Mouse (Mus musculus) neural tube, embryonic 11.5 days (tissue): Measurements from ENCODE around the gene Dok1. TPM values are rescaled to one million over a fixed set of nuclear protein-coding genes. Genes with fewer than 3 reads are reported as not detected.

ENCODE experiments used
- ATAC-seq: fragments of 200-750 bp; cut with Nextera tagmentation; 2 replicates; pipeline ENCODE4 v1.8.0; 2017; ENCODE audit warnings: moderate number of reproducible peaks, mild to moderate bottlenecking, moderate TSS enrichment, moderate library complexity; ENCODE audit not compliant: insufficient read depth, low FRiP score, low TSS enrichment
- DNase-seq: peaks from one replicate; pipeline ENCODE4 v3.0.0-alpha.2; 2015; ENCODE audit warnings: low spot score
- H3K27ac ChIP-seq: fragments of 300-500 bp; sonication (generic); 2 replicates; pipeline ENCODE4 v1.5.1; 2014; ENCODE audit warnings: low read depth, mild to moderate bottlenecking, low read length
- H3K27me3 ChIP-seq: fragments of 300-500 bp; sonication (generic); 2 replicates; pipeline ENCODE4 v1.6.1; 2014; ENCODE audit warnings: mild to moderate bottlenecking, low read length, mixed read lengths; ENCODE audit not compliant: control insufficient read depth, insufficient read depth
- H3K36me3 ChIP-seq: fragments of 300-500 bp; sonication (generic); 2 replicates; pipeline ENCODE4 v1.6.1; 2014; ENCODE audit warnings: mild to moderate bottlenecking, low read length, moderate library complexity, mixed read lengths; ENCODE audit not compliant: control insufficient read depth, insufficient read depth
- H3K4me1 ChIP-seq: fragments of 300-500 bp; sonication (generic); 2 replicates; pipeline ENCODE4 v1.6.1; 2014; ENCODE audit warnings: low read length, mixed read lengths; ENCODE audit not compliant: control insufficient read depth, insufficient read depth
- H3K4me2 ChIP-seq: fragments of 300-500 bp; sonication (generic); 2 replicates; pipeline ENCODE4 v1.6.1; 2014; ENCODE audit warnings: low read depth, mild to moderate bottlenecking, moderate library complexity
- H3K4me3 ChIP-seq: fragments of 300-500 bp; sonication (generic); 2 replicates; pipeline ENCODE4 v1.5.1; 2014; ENCODE audit warnings: low read depth, low read length
- H3K9ac ChIP-seq: fragments of 300-500 bp; sonication (generic); 2 replicates; pipeline ENCODE4 v1.6.1; 2014; ENCODE audit warnings: mild to moderate bottlenecking, low read length
- H3K9me3 ChIP-seq: fragments of 300-500 bp; sonication (generic); 2 replicates; pipeline ENCODE4 v1.6.1; 2016; ENCODE audit warnings: low read length; ENCODE audit not compliant: control insufficient read depth
- WGBS: fragments of 180-500 bp; shearing (Covaris S2); extraction: QIAGEN DNeasy Blood & Tissue Kit; methylation state at CpG from one replicate; pipeline ENCODE4 v1.1.7; 2014; 5-methylcytosine and 5-hydroxymethylcytosine counted together
- polyA plus RNA-seq: library from polyadenylated mRNA; unstranded; fragments of >200 nt; fragmentation: Nextera tagmentation; extraction: Ambion mirVana; gene quantifications from 2 replicates; pipeline ENCODE4 v1.2.1, GENCODE M21; 2014

The Dok1 gene
- polyA plus RNA-seq, 1 experiment from 2014 or later, result 5.6 TPM

DNA sequence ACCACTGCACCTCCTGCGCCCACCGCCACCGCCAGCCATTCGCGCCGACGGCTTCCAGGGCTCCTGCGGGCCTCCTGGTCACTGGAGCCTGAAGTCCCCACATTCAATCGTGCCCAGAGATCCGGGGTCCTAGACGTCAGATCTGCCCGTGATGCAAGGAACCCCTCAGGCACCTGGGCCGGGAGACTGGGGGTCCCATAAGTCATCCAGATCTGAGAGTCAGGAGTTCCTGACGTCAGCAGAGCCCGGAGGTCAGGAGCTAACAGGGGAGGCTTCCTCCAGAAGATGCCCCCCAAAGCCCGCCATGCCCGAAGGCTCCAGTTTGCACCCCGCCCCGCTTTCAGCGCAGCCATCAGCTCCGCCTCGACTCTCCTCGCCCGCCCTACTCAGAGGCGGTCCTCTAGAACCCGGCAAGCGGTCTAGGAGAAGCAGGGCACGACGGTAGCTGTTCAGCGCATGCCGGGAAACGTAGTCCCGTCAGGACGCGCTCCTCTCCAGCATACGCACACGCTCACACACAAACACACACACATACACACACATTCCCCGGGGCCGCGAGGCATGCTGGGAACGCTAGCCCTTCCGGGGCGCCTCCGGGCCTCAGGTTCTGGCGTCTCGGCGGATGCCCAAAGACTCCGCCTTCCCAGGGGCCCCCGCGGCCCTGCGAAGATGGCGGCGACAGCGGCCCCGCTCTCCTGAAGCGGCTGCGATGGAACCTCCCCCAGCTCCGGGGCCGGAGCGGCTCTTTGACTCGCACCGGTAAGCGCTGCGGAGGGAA is 21.0 kb upstream of the Dok1 start, which contains the start of gene Aup1:
Gene Aup1, plus strand, starts transcription at position 448 of the 778 bp plus-strand sequence.
- peaks cover 3% of the 10 kb centered on the region for H3K36me3 ChIP-seq
- no peaks in the 10 kb centered on the region for H3K9me3 ChIP-seq
- peak within 1 kb of the TSS; percentile 87 for H3K4me2 ChIP-seq
- ATAC-seq, result peak; percentile 96
- peak within 1 kb of the TSS; percentile 96 for H3K4me3 ChIP-seq
- no peaks in the 10 kb centered on the region for H3K27me3 ChIP-seq
- peaks cover 15% of the 10 kb centered on the region for H3K4me1 ChIP-seq
- H3K27ac ChIP-seq, result peak within 1 kb of the TSS; percentile 65
- peak; percentile 98 for DNase-seq
- WGBS, result under 1% methylated on average over 64 of the region's 64 CpGs
- peak within 1 kb of the TSS; percentile 92 for H3K9ac ChIP-seq

DNA sequence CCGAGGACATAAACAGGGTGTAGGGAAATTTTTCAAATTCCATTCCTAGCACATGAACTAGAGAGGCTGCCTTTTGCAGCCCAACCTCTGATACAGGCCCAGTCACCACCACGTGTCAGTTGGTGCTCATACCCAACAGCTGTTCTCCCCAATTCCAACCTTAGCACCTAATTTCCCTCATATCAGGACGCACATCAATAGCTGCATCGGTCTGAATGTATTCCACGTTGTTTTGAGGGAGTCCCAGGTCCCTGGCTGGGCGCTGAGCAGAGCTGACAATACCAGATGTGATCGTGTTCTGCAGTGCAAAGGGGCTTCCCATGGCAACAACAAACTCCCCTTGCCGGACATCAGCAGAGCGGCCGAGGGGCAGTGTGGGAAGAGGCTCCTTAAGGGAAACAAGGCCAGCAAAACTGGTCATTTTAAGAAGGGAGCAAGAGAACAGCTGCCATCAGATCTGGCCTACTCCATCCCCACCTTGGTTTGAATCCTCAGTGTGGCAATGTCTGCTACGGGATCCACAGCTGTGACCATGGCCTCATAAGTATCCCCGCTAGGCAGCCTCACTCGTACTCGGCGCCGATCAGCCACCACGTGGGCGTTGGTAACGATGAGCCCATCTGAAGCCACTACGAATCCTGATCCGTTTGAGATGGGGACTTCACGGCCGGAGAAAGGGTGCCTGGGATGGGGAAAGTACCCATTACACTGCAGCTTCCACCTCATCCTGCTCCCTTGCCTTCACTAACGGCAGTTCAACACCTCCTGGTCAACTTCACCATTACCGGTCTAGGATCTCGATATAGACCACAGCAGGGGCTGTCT is 20.1 kb upstream of the Dok1 start:
- whole genome bisulfite sequencing, result 3% methylated on average over 26 of the region's 26 CpGs
- peaks cover 3% of the 10 kb centered on the region for H3K36me3 ChIP-seq
- peak; percentile 4; the same call in 1 of the 2 replicates for ATAC-seq

DNA sequence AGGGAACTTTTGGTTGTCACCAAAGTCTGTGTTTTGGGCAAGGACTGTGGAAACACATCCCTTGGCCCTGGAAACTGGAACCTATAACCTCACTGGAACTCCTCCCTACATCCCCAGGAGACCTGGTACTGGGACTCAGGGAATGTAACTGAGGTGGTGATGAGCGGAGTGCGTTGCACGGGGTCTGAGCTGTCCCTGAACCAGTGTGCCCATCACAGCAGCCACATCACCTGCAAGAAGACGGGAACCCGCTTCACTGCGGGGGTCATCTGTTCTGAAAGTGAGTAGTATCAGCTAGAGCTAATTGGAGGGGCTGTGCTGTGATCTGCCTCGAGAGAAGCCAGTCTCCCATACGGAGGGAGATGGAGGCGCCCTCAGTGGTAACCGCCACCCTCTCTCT is 16.1 kb upstream of the Dok1 start:
- no peak for ATAC-seq
- H3K4me2 ChIP-seq, result no peak overlapping the region

More for the DNA sequence above, 20.1 kb upstream of the Dok1 start:
- H3K27me3 ChIP-seq, result no peaks in the 10 kb centered on the region
- H3K9ac ChIP-seq, result peak overlapping the region; percentile 92
- peak overlapping the region; percentile 87 for H3K4me2 ChIP-seq
- DNase-seq, result peak; percentile 60
- H3K9me3 ChIP-seq, result no peaks in the 10 kb centered on the region
- H3K4me1 ChIP-seq, result peaks cover 15% of the 10 kb centered on the region
- H3K27ac ChIP-seq, result 0 out of 2 replicates have a peak overlapping the region, but pooled peaks have one; percentile 17
- H3K4me3 ChIP-seq, result peak overlapping the region; percentile 96

DNA sequence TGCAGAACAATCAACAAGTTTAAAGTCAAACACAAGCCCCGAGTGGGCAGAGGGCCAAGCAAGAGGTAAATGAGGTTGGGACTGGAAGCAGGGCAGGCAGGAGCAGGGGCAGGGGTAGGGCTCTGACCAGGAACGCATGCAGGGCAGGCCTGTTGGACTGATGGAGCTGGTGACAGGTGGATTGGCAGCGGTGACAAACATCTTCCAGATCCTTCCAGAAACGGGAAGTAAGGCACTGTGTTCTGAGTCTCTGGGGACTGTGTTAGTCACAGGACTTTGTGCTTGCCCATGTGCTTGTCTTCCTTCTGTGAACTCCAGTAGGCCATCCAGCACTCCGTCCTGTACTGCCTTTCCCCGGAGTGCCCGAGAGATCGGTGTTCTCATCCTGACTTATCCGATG is 11.5 kb upstream of the Dok1 start:
- ATAC-seq, result no peak
- no peak overlapping the region for H3K4me3 ChIP-seq

More for the DNA sequence above, 16.1 kb upstream of the Dok1 start:
- Histone ChIP-seq H3K4me1 (peaks cover 9% of the 10 kb centered on the region), H3K27ac (no peak overlapping the region), H3K36me3 (peaks cover 3% of the 10 kb centered on the region; the same call in 1 of the 2 replicates), H3K4me3 (no peak overlapping the region), H3K9me3 (no peaks in the 10 kb centered on the region), H3K9ac (no peak overlapping the region), H3K27me3 (no peaks in the 10 kb centered on the region)
- DNase-seq, result no peak
- WGBS, result 70% methylated on average over 10 of the region's 10 CpGs

DNA sequence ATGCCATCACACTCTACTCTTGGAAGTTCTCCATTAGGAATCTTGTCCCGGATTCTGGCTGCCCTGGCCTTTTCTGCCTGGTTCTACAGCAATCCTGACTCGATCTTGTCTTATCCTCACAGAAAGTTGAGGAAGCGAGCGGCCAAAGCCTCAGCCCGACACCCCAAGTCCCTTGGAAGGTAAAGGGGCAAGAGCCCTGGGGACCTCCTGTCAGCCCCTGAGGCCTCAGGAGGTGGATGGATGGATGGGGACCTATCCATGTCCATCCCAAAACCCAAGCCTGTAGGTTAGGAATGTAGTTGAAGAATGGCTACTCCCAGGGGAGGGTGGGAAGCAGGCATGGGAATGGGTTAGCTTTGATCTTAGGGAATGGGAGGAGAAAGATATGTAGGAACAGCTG is 10.7 kb upstream of the Dok1 start:
- ATAC-seq (no peak), DNase-seq (no peak)
- H3K27me3 ChIP-seq, result no peaks in the 10 kb centered on the region
- H3K4me2 ChIP-seq, result no peak overlapping the region
- no peak overlapping the region for H3K9ac ChIP-seq
- H3K4me3 ChIP-seq, result no peak overlapping the region
- no peaks in the 10 kb centered on the region for H3K9me3 ChIP-seq
- no peaks in the 10 kb centered on the region for H3K4me1 ChIP-seq
- WGBS, result 85% methylated on average over 5 of the region's 5 CpGs
- no peak overlapping the region for H3K27ac ChIP-seq
- no peaks in the 10 kb centered on the region for H3K36me3 ChIP-seq

More for the DNA sequence above, 11.5 kb upstream of the Dok1 start:
- Histone ChIP-seq H3K4me1 (no peaks in the 10 kb centered on the region), H3K9ac (no peak overlapping the region), H3K36me3 (no peaks in the 10 kb centered on the region), H3K27me3 (no peaks in the 10 kb centered on the region), H3K27ac (no peak overlapping the region), H3K9me3 (no peaks in the 10 kb centered on the region), H3K4me2 (no peak overlapping the region)
- 73% methylated on average over 9 of the region's 9 CpGs for WGBS
- DNase-seq, result no peak

DNA sequence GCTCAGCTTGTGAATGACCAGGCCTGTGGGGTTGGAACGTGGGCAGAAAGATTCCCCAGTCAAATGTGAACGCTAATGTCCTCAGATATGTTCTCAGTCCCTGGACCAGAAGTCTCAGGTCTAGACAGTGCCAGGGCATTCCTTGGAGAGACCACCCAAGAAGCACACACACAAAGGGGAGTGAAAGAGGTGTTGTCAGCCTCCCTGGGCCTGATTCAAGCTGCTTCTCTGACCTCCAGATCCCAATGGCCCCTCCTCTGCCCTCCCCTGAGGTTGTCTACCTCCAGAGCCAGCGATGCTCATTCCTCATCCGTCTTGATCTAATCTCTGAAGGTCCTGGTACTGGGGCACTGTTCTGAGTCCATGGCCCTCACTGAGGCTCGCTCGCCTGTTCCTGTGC is 10.3 kb upstream of the Dok1 start:
- H3K4me3 ChIP-seq, result no peak overlapping the region
- 76% methylated on average over 6 of the region's 6 CpGs for WGBS
- no peaks in the 10 kb centered on the region for H3K36me3 ChIP-seq
- no peak overlapping the region for H3K27ac ChIP-seq
- no peaks in the 10 kb centered on the region for H3K27me3 ChIP-seq
- ATAC-seq (no peak), DNase-seq (no peak)
- no peak overlapping the region for H3K9ac ChIP-seq
- H3K4me2 ChIP-seq, result no peak overlapping the region
- no peaks in the 10 kb centered on the region for H3K9me3 ChIP-seq
- no peaks in the 10 kb centered on the region for H3K4me1 ChIP-seq

DNA sequence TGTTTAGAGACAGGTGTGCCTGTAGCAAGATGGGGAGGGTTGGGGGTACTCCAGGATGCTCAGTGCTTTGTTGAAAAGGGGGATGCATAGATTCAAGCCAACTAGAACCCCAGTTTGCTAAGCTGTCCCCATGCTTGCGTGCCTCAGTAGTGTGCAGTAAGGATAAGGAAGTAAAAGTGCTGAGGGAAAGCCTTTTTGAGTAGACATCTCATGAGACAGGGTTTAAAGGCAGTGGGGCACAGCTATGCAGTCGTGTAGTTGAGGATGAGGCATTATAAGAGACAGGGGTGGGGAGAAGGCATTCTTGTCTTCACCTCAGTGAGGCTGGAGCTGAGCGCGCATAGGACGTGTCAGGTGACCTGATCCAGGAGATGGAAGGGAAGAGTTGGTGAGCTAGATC is 7.3 kb upstream of the Dok1 start:
- Histone ChIP-seq H3K36me3 (no peaks in the 10 kb centered on the region), H3K27me3 (no peaks in the 10 kb centered on the region), H3K9me3 (no peaks in the 10 kb centered on the region), H3K4me3 (no peak overlapping the region), H3K27ac (no peak overlapping the region), H3K4me2 (no peak overlapping the region), H3K9ac (no peak overlapping the region), H3K4me1 (no peaks in the 10 kb centered on the region)
- ATAC-seq (no peak), DNase-seq (no peak)
- 75% methylated on average over 5 of the region's 5 CpGs for WGBS

DNA sequence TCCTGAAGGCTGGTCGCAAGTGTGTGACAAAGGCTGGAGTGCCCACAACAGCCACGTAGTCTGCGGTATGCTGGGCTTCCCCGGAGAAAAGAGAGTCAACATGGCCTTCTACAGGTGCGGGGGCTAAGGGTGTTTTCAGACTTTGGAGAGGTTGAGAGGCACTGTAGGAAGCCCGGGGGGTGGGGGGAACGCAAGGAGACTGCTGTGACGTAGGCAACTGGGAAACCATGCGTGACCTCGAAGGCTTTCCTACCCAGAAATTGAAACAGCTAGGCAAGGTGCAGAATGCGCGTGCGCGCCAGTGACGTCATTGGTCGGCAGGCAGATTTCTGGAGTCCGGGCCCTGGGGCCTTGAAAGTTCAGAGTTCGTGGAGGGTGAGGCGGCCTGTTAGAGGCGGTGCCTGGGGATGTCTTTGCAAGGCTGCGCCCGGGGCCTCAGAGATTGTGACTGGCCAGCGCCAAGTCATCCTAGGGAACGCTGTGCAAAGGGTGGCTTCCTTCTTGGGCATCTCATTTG is 5.3 kb upstream of the Dok1 start:
- peaks cover 2% of the 10 kb centered on the region; the same call in 1 of the 2 replicates for H3K4me1 ChIP-seq
- peak overlapping the region; percentile 49 for H3K9ac ChIP-seq
- peak overlapping the region; percentile 43 for H3K4me2 ChIP-seq
- 7% methylated on average over 24 of the region's 24 CpGs for whole genome bisulfite sequencing
- H3K27me3 ChIP-seq, result no peaks in the 10 kb centered on the region
- peak; percentile 55; the same call in 1 of the 2 replicates for ATAC-seq
- peak overlapping the region; percentile 10; the same call in 1 of the 2 replicates for H3K4me3 ChIP-seq
- H3K9me3 ChIP-seq, result no peaks in the 10 kb centered on the region
- no peak overlapping the region for H3K27ac ChIP-seq
- DNase-seq, result peak; percentile 87
- H3K36me3 ChIP-seq, result no peaks in the 10 kb centered on the region
